Mouse (Mus musculus): Measurements from ENCODE around the gene Il6ra. TPM values are rescaled to one million over a fixed set of nuclear protein-coding genes. Genes with fewer than 3 reads are reported as not detected.

Gene Il6ra
- polyA plus RNA-seq, 1 experiment from 2014 or later = 0.84 TPM

GRCm38 (mm10) chr3:89948021-89948420, 35.0 kb upstream of the Il6ra start:
- no peak overlapping the region for H3K27ac ChIP-seq (ENCODE audit: low read length)
- no peak for ATAC-seq (ENCODE audit: low FRiP score, low TSS enrichment)
- peaks cover 88% of the 10 kb centered on the region for H3K36me3 ChIP-seq (ENCODE audit: insufficient read depth, low read length)
- H3K9ac ChIP-seq (replicated peaks; ENCODE audit: low read length) = no peak overlapping the region
- H3K4me1 ChIP-seq (ENCODE audit: insufficient read depth, low read length) = no peaks in the 10 kb centered on the region
- H3K4me2 ChIP-seq (replicated peaks; ENCODE audit: low read depth, low read length) = no peak overlapping the region
- H3K9me3 ChIP-seq (ENCODE audit: low read length) = no peaks in the 10 kb centered on the region
- H3K27me3 ChIP-seq (ENCODE audit: insufficient read depth, low read length) = no peaks in the 10 kb centered on the region
- 87% methylated on average over 11 of the region's 11 CpGs for WGBS
- no peak overlapping the region for H3K4me3 ChIP-seq (ENCODE audit: low read length)

DNA sequence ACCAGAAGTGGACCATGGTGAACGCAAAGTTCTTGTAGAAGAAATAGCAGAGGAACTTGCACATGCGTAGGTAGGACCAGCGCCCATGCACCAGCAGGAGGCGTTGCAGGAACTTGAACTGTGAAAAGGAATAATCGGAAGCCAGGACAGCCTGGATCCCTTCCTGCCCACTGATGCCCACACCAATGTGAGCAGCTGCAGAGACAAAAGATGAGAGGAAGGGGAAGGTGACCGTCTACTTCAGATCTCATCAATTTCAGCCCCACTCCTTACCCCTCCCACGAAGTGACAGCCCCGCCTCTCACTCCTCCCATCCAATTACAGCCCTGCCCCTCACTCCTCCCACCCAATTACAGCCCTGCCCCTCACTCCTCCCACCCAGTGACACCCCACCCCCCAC, 32.0 kb upstream of the Il6ra start:
- Histone ChIP-seq H3K4me3 (ENCODE audit: low read length) (no peak overlapping the region), H3K4me2 (replicated peaks; ENCODE audit: low read depth, low read length) (no peak overlapping the region), H3K9ac (replicated peaks; ENCODE audit: low read length) (no peak overlapping the region), H3K27me3 (ENCODE audit: insufficient read depth, low read length) (no peaks in the 10 kb centered on the region), H3K4me1 (ENCODE audit: insufficient read depth, low read length) (no peaks in the 10 kb centered on the region), H3K36me3 (ENCODE audit: insufficient read depth, low read length) (peaks cover 89% of the 10 kb centered on the region), H3K9me3 (ENCODE audit: low read length) (no peaks in the 10 kb centered on the region), H3K27ac (ENCODE audit: low read length) (no peak overlapping the region)
- 78% methylated on average over 8 of the region's 8 CpGs for WGBS
- ATAC-seq (ENCODE audit: low FRiP score, low TSS enrichment) = no peak

- Histone ChIP-seq H3K27me3 (ENCODE audit: insufficient read depth, low read length) (no peaks in the 10 kb centered on the region), H3K4me2 (replicated peaks; ENCODE audit: low read depth, low read length) (no peak overlapping the region), H3K36me3 (ENCODE audit: insufficient read depth, low read length) (peaks cover 87% of the 10 kb centered on the region), H3K9ac (replicated peaks; ENCODE audit: low read length) (no peak overlapping the region), H3K9me3 (ENCODE audit: low read length) (no peaks in the 10 kb centered on the region), H3K4me3 (ENCODE audit: low read length) (no peak overlapping the region), H3K4me1 (ENCODE audit: insufficient read depth, low read length) (no peaks in the 10 kb centered on the region), H3K27ac (ENCODE audit: low read length) (no peak overlapping the region)
- 84% methylated on average over 9 of the region's 9 CpGs for WGBS
- ATAC-seq (ENCODE audit: low FRiP score, low TSS enrichment) = no peak
These were observed 29.9 kb upstream of the Il6ra start for GRCm38 (mm10) chr3:89942894-89943293.

GRCm38 (mm10) chr3:89936495-89936894, 23.5 kb upstream of the Il6ra start:
- H3K4me2 ChIP-seq (replicated peaks; ENCODE audit: low read depth, low read length) = no peak overlapping the region
- H3K4me3 ChIP-seq (ENCODE audit: low read length) = no peak overlapping the region
- H3K27me3 ChIP-seq (ENCODE audit: insufficient read depth, low read length) = no peaks in the 10 kb centered on the region
- 0 out of 2 replicates have a peak, but pooled peaks cover 5% of the 10 kb centered on the region for H3K9me3 ChIP-seq (ENCODE audit: low read length)
- no peak overlapping the region for H3K9ac ChIP-seq (replicated peaks; ENCODE audit: low read length)
- 85% methylated on average over 3 of the region's 3 CpGs for WGBS
- no peaks in the 10 kb centered on the region for H3K4me1 ChIP-seq (ENCODE audit: insufficient read depth, low read length)
- no peak for ATAC-seq (ENCODE audit: low FRiP score, low TSS enrichment)
- H3K27ac ChIP-seq (ENCODE audit: low read length) = no peak overlapping the region
- H3K36me3 ChIP-seq (ENCODE audit: insufficient read depth, low read length) = peaks cover 40% of the 10 kb centered on the region

- H3K9ac ChIP-seq (replicated peaks; ENCODE audit: low read length) = no peak overlapping the region
- H3K4me2 ChIP-seq (replicated peaks; ENCODE audit: low read depth, low read length) = no peak overlapping the region
- 91% methylated on average over 2 of the region's 2 CpGs for WGBS
- H3K36me3 ChIP-seq (ENCODE audit: insufficient read depth, low read length) = peaks cover 10% of the 10 kb centered on the region; the same call in 1 of the 2 replicates
- no peaks in the 10 kb centered on the region for H3K27me3 ChIP-seq (ENCODE audit: insufficient read depth, low read length)
- H3K9me3 ChIP-seq (ENCODE audit: low read length) = 0 out of 2 replicates have a peak, but pooled peaks cover 5% of the 10 kb centered on the region
- ATAC-seq (ENCODE audit: low FRiP score, low TSS enrichment) = no peak
- no peak overlapping the region for H3K4me3 ChIP-seq (ENCODE audit: low read length)
- no peaks in the 10 kb centered on the region for H3K4me1 ChIP-seq (ENCODE audit: insufficient read depth, low read length)
- no peak overlapping the region for H3K27ac ChIP-seq (ENCODE audit: low read length)
These were observed 19.9 kb upstream of the Il6ra start for GRCm38 (mm10) chr3:89932925-89933324.

DNA sequence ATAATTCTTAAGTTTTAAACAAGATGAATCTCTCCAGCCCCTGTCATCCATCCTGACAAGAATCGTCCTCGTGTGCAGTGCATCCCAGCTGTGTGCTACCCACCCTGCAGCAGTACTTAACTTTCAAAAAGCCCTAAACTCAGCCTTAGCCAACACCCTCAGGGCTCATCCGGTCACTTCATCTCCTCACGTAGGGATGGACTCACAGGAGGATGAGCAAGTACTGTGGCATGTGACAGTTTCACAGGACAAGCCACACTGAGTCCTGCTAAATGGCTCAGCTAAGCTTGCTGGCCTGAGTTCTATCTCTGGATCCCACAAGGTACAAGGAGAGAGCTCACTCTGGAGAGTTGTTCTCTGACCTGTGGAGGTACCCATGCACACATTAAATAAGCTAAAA, 16.0 kb upstream of the Il6ra start:
- Histone ChIP-seq H3K9ac (replicated peaks; ENCODE audit: low read length) (no peak overlapping the region), H3K4me3 (ENCODE audit: low read length) (no peak overlapping the region), H3K4me1 (ENCODE audit: insufficient read depth, low read length) (no peaks in the 10 kb centered on the region), H3K4me2 (replicated peaks; ENCODE audit: low read depth, low read length) (no peak overlapping the region), H3K27me3 (ENCODE audit: insufficient read depth, low read length) (no peaks in the 10 kb centered on the region), H3K27ac (ENCODE audit: low read length) (no peak overlapping the region), H3K36me3 (ENCODE audit: insufficient read depth, low read length) (no peaks in the 10 kb centered on the region), H3K9me3 (ENCODE audit: low read length) (0 out of 2 replicates have a peak, but pooled peaks cover 4% of the 10 kb centered on the region)
- no peak for ATAC-seq (ENCODE audit: low FRiP score, low TSS enrichment)
- WGBS = 53% methylated on average over 4 of the region's 4 CpGs

DNA sequence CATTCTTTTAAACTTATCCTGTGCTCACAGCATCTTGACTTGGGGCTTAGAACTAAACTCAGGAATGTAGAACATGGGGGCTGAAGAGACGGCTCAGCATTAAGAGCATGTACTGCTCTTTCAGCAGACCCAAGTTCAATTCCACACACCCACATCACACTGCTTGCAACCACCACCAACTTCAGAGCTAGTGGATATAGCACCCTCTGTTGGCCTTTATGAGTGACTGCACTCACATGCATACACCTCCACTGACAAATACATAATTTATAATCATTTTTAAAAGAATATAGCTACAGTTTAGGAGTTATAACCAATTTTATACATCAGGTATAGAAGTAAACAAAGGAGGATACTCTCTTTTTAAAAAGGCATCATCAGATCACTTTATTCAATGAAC, 13.4 kb upstream of the Il6ra start:
- Histone ChIP-seq H3K36me3 (ENCODE audit: insufficient read depth, low read length) (no peaks in the 10 kb centered on the region), H3K4me1 (ENCODE audit: insufficient read depth, low read length) (no peaks in the 10 kb centered on the region), H3K9me3 (ENCODE audit: low read length) (no peaks in the 10 kb centered on the region), H3K4me3 (ENCODE audit: low read length) (no peak overlapping the region), H3K9ac (replicated peaks; ENCODE audit: low read length) (no peak overlapping the region), H3K4me2 (replicated peaks; ENCODE audit: low read depth, low read length) (no peak overlapping the region), H3K27me3 (ENCODE audit: insufficient read depth, low read length) (no peaks in the 10 kb centered on the region), H3K27ac (ENCODE audit: low read length) (no peak overlapping the region)
- ATAC-seq (ENCODE audit: low FRiP score, low TSS enrichment) = no peak
- WGBS = 87% methylated on average over 1 of the region's 1 CpGs

DNA sequence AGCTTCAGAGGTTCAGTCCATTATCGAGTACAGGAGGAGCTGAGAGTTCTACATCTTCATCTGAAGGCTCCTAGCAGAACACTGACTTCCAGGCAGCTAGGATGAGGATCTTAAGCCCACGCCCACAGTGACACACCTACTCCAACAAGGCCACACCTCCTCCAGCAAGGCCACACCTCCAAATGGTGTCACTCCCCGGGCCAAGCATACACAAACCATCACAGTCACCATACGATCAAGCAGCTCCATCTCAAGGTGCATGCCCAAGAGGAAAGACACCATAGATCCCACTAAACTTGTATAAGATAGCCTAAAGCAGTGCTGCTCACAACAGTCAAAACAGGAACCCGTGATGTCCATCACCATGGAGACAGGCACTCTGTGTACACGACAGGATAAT, 7.7 kb upstream of the Il6ra start:
- Histone ChIP-seq H3K36me3 (ENCODE audit: insufficient read depth, low read length) (no peaks in the 10 kb centered on the region), H3K4me1 (ENCODE audit: insufficient read depth, low read length) (no peaks in the 10 kb centered on the region), H3K4me3 (ENCODE audit: low read length) (no peak overlapping the region), H3K9ac (replicated peaks; ENCODE audit: low read length) (no peak overlapping the region), H3K27ac (ENCODE audit: low read length) (no peak overlapping the region), H3K27me3 (ENCODE audit: insufficient read depth, low read length) (no peaks in the 10 kb centered on the region), H3K4me2 (replicated peaks; ENCODE audit: low read depth, low read length) (no peak overlapping the region), H3K9me3 (ENCODE audit: low read length) (no peaks in the 10 kb centered on the region)
- 62% methylated on average over 6 of the region's 6 CpGs for WGBS
- no peak for ATAC-seq (ENCODE audit: low FRiP score, low TSS enrichment)

GRCm38 (mm10) chr3:89917408-89917807, 4.4 kb upstream of the Il6ra start:
- H3K36me3 ChIP-seq (ENCODE audit: insufficient read depth, low read length) = no peaks in the 10 kb centered on the region
- peaks cover 10% of the 10 kb centered on the region for H3K4me1 ChIP-seq (ENCODE audit: insufficient read depth, low read length)
- no peak overlapping the region for H3K4me3 ChIP-seq (ENCODE audit: low read length)
- ATAC-seq (ENCODE audit: low FRiP score, low TSS enrichment) = no peak
- WGBS = 55% methylated on average over 3 of the region's 3 CpGs
- no peak overlapping the region for H3K9ac ChIP-seq (replicated peaks; ENCODE audit: low read length)
- H3K9me3 ChIP-seq (ENCODE audit: low read length) = no peaks in the 10 kb centered on the region
- H3K4me2 ChIP-seq (replicated peaks; ENCODE audit: low read depth, low read length) = no peak overlapping the region
- peaks cover 12% of the 10 kb centered on the region for H3K27me3 ChIP-seq (ENCODE audit: insufficient read depth, low read length)
- H3K27ac ChIP-seq (ENCODE audit: low read length) = no peak overlapping the region

GRCm38 (mm10) chr3:89916622-89917021, 3.6 kb upstream of the Il6ra start:
- ATAC-seq (ENCODE audit: low FRiP score, low TSS enrichment) = no peak
- no peak overlapping the region for H3K27ac ChIP-seq (ENCODE audit: low read length)
- no peak overlapping the region for H3K4me2 ChIP-seq (replicated peaks; ENCODE audit: low read depth, low read length)
- no peaks in the 10 kb centered on the region for H3K36me3 ChIP-seq (ENCODE audit: insufficient read depth, low read length)
- H3K4me3 ChIP-seq (ENCODE audit: low read length) = no peak overlapping the region
- H3K4me1 ChIP-seq (ENCODE audit: insufficient read depth, low read length) = peaks cover 12% of the 10 kb centered on the region
- H3K27me3 ChIP-seq (ENCODE audit: insufficient read depth, low read length) = peaks cover 18% of the 10 kb centered on the region
- no peak overlapping the region for H3K9ac ChIP-seq (replicated peaks; ENCODE audit: low read length)
- 52% methylated on average over 1 of the region's 1 CpGs for WGBS
- H3K9me3 ChIP-seq (ENCODE audit: low read length) = no peaks in the 10 kb centered on the region

All from kidney, embryonic 16.5 days (tissue).